Mouse (Mus musculus) megakaryocyte progenitor cell, adult 5-6 weeks (primary cell): ENCODE data around the gene Efna4. TPM values are rescaled to one million over a fixed set of nuclear protein-coding genes. Genes with fewer than 3 reads are reported as not detected.
A peak's percentile ranks its signal among the peaks of the same experiment; 100 is the strongest.

Source experiments
- ATAC-seq: replicated peaks from 2 replicates; pipeline ENCODE4 v1.8.0; 2016; ENCODE audit warnings: mild to moderate bottlenecking, moderate TSS enrichment, inconsistent platforms; ENCODE audit not compliant: poor library complexity
- total RNA-seq, 2 experiments: library from RNA; stranded (forward) in 1 of 2; stranded (reverse) in 1 of 2; fragments of 157-497, 149-512 nt in 1 of 2; fragments of 200-1000 nt in 1 of 2; gene quantifications; 2 replicates each; pipeline versions ENCODE4 v1.2.3 to v1.2.4; 2015 to 2017

Gene Efna4
- total RNA-seq, 2 experiments from 2014 or later = 0.64 TPM; not detected in 1

DNA sequence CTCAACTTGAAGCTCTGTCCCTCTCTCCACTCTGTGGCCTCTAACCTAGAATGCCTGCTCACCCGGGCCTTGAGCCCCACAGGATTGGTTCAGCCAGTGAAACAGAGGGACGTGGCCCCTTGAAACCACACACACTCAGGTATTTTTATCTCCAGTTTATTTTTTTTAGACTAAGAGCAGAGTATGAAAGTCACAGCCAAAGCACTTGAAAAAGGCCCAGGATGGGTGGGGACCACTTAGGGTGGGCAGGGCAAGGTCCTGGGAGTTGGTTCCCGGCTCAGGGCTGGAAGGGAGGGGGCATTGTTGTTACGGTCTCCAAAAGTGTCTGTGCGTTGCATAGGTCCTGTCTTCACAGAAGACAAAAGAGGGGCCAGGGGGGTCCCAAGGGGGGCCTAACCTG lies 23.5 kb downstream of the Efna4 start:
- no peak for ATAC-seq

DNA sequence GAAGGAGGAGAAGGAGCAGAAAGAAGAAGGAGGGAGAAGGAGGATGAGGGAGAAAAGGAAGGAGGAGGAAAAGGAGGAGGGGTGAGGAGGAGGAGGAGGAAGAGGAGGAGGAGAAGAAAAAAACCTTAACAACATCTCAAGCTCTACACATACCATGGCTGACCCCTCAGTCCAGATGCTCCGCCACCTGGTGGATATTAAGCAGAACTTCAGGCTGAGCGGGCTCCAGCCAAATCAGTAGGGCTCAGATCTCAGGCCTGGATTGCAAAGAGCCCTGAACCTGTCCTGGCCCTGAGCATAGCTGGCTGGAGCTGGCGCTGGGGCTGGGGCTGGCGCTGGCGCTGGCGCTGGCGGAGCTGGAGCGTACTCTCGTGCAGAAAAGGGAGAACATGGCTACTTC lies 29.7 kb downstream of the Efna4 start:
- ATAC-seq = peak; percentile 94

DNA sequence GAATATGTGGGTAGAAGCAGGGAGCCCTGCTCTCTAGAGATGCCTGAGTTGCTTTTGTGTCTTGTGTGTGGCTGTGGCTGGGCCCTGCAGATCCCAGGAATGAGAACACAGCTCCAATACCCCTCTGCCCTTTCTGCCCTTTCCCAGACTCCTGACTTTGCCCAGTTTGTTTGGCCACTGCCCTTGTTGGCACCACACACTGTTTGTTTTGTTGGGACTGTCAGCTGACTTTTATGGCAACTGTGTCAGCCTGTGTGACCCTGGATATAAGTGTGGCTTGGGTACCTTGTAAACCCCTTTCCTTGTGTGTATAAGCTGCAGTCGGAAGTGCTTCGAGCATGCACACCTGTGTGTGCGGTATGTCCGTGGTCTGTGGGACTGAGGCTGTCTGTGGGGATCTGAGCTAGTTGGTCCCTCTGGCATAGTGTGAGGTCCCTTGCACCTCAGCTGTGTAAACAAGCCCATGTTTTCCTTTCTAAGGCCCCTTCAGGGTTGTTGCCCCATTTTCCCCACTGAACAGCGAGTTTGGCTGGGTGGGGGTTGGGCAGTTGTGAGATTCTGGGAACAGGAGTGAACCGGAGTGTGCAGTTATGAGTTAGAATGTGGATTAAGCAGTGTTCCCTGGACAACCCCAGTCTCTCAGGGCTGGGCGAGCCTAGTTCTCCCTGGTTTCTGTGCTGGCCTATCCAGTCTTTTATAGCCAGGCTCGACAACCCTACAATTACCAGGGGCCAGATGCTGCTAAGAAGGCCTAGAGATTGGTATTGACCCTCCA lies 32.1 kb downstream of the Efna4 start:
- ATAC-seq = no peak

DNA sequence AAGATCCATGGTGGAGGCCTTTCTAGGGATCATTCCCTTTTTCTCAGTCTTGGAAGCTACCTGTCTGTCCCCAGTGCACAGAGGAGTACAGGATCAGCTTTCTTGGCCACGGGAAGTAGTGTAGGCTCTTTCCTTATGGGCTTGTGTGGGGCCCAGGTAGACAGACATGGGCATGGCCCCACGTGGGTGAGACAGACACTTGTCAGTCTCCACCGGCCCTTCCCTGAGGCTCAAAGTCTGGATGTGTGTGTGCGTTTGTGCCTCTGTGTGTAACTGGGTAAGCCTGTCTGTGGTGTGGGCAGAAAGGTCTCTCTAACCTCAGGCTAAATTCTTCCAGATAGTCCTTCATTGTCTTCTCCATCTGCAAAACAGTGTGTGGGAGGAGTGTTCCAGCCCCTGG lies 32.7 kb downstream of the Efna4 start:
- ATAC-seq = no peak

DNA sequence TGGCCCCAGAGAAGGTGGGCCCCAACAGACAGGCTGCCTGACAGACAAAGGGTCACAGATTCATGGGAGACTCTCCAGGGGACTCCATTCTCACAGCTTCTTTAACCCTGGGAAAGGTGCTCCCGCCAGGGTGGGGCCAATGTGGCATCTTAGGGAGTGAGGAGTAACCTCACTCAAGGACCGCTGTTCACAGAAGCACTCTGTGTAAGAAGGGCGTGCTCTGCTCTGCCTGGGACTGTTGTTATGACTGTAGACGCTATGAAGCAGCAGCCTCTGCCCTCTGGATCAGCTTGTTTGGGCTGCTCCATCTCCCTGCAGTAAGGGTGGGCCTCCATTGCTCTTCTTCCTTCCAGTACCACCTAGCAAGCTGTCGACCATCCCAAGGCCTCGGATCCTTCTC lies 33.4 kb downstream of the Efna4 start:
- ATAC-seq = no peak

DNA sequence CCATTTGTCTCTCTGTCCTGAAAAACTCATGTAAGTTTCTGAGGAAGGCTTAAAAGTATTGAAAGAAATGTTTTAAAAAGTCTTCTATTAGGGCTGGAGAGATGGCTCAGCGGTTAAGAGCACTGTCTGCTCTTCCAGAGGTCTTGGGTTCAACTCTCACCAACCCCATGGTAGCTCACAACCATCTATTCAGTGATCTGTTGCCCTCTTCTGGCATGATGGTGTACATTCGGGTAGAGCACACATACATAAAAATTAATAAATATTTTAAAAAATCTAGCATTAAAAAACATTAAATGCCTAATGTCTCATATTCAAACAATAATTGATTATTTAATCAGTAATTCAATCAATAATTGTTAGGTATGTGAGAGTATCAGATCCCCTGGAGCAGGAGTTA lies 37.3 kb downstream of the Efna4 start:
- ATAC-seq = no peak

DNA sequence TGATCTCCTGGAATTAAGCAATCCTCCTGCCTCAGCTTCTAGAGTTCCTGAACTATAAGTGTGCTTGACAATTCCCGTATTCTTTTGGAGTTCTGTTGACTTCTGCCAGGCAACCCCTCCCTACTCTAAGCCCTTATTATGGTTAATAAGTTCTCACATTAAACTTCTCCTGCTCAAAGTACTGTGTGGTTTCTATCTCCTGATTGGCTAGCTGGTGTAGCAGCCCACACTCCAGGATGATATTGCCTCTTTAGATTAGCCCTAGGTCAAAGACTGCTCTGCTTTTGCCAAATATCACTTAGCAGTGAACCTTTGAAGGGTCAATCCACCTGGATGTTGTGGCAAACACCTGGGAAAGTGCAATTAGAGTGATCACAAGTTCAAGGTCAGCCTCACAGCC lies 37.8 kb downstream of the Efna4 start:
- ATAC-seq = no peak

DNA sequence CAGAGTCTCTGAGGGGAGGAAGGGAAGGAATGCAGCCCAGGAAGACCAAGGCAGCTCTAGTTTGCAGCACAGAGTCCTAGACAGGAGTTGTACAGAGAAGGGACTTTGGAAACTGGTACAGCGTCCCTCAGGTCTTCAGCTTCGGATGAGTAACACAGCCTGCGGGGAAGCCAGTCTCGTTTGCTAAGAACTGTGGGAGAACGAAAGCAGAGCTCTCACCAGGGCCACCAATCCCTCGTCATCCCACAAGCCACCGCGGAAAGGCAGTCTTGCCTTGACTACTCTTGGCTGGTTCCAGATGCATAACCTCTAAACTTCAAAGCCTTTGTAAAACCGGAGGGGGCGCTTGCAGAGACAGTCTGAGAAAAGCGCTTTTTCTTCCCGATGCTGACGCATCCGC lies 38.3 kb downstream of the Efna4 start:
- peak; percentile 20; the same call in 1 of the 2 replicates for ATAC-seq

DNA sequence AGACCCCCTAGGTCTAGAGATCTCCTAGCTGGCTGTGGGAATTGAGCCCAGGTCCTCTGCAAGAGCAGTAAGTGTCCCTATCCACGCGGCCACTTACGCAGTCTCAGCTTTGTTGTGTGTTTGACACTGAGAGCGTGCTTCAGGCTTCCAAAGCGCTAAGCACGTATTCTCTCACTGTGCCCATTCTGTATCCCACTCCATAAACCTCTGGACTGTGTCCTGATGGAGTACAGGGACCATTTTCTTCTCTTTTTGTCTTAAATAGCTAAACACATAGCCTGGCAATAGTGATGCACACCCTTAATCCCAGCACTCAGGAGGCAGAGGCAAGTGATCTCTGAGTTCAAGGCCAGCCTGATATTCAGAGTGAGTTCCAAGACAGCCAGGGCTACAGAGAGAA lies 38.9 kb downstream of the Efna4 start:
- no peak for ATAC-seq

DNA sequence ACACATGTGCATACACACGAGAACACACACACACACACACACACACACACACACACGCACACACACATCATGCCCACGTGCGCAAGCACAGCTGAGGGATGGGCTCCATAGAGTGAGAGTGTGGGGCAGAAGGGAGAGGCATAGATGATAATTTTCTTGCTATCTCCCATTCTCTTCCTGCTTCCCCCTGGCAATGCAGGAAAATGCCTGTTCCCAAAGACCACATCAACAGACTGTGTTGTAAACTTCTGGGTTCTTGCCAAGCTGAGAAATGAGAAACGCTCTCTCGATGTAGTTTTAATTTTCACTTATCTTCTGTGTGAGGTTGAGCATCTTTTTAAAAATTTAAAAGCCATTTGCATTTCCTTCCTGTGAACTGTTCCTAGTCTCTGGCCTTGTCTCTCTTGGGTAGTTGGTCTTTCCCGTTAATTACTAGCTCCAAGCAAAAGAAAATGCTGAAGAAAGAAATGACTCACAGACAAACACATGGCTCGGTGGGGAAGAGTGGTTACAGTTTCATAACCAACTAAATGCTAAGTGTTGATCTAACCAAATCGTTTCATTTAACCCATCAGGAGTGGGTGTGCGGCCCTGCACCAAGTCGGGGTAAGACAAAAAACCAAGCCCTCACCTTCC lies 40.9 kb downstream of the Efna4 start:
- ATAC-seq = no peak

DNA sequence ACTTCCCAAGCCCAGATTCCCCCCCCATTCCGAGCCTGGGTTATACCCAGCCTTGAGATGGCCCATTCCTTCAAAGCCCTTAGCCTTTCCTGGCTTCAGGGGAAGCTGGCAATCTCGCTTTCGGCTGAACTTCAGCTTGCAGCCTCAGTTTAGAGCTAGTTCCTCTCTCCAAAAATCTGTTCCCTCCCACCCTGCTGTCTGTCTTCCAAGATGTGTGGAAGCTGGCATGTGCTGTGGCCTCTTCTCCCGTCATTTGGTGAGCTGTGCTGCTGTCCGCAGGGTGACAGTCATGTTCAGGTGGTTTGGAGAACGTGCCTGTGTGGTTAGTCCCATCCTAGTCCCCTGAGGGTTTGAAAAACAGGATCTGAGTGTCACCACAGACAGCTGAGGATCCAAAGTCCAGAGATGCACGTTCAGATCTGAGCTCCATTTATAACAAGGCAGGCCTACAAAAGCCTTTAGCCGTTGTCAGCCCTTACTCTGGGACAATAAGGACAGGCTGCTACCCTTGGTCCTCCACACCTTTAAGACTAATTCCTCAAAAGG lies 42.1 kb downstream of the Efna4 start:
- ATAC-seq = no peak

DNA sequence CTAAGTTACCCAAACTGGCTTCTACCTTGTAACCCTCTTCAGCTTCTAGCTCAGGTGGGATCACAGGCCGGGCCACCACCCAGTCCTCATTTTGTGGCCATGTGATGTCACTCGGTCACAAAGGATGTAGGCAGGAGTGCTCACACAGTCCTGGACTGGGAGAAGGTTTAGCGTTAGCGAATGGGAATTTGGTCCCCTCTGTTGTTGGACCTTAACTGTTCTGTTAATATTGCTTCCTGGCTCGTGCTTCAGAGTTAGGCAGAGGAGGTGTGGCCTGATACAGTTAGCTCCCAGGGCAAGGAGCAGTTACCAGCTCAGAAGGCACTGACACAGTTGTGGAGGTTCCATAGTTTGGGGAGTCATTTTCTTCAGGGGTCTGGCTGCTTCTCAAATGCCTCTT lies 43.6 kb downstream of the Efna4 start:
- ATAC-seq = no peak

DNA sequence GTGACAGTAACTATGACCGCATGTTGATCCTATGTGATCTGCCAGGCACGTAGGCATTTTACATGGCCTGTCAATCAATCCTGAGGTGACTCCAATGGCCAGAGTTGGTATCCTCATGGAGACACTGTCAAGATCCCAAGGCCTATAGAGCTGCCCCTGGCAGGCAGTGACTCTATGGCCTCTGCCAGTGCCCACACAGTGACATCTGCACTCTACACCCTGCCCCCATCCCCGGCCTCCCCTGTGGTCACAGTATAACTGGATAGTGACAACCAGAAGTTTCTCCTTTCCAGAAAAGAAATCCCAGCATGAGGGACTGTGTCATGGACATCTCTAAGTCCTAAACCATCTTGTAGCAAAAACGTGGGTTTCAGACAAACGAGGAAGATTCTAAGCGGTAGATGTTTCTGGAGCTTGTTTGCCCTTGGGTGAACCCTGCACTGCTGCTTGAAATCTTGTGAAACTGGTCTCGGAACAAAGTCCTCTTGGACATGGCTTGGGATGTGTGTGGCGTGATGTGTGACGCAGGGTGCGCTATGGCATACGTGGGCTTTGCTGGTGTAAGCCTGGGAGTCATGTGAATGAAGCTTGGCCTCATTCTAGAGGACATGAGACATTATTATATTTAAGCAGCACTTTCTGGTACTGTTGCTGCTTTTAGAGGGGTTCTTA lies 44.4 kb downstream of the Efna4 start:
- no peak for ATAC-seq

DNA sequence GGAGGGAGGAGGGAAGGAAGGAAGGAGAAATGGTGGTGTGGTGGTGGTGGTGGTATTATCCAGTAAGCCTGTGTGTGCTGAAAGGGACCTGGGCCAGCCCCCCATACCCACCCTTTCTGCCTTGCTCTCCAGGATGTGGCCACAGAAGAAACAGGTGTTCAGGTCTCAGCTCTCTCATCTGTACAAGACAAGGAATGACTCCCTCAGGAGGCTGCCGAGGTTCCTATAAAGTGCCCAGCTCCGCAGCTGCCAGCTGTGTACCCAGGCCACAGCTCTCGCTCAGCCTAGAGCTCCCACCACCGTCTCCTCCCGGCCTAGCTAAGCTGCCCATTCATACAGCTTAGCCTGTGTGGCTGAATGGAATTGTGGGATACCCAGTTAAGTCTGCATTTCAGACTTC lies 45.5 kb downstream of the Efna4 start:
- ATAC-seq = no peak

DNA sequence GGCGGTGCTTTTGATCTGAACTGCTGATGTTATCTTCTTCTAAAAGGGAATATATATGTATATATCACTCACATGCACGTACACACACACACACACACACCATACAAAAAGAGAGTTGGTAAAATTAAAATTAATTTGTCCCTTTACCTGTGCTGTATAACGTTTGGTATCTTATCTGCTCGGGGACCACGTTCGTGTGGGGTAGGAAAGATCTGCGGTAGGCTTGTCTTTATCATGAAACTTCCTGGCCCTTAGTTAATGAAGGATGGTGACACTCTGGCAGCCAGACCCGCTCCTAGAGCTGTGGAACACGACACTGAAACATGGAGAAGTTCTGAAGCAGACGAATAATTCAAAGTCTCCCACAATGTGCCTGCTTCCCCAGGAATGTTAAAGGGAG lies 46.0 kb downstream of the Efna4 start:
- ATAC-seq = no peak

DNA sequence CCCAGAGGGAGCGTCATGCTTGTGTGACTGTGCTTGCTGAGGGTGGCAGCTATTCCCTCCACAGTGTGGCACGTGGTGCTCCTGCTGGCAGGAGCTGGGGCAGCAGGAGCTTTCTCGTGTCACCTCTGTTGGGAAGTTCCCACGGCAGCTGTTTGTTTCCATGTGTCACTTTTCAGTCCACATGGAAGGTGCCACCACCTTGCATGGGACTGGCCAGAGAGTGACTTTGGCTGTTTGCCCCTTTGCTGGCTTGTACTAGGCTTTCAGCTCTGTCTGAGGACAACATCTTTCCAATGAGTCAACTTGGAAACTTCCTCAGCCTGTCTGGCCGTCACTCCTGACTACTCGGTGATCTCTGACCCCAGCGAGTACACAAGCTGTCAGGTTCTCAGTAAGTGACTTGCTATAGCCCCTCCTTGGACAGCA lies 49.3 kb downstream of the Efna4 start:
- no peak for ATAC-seq

DNA sequence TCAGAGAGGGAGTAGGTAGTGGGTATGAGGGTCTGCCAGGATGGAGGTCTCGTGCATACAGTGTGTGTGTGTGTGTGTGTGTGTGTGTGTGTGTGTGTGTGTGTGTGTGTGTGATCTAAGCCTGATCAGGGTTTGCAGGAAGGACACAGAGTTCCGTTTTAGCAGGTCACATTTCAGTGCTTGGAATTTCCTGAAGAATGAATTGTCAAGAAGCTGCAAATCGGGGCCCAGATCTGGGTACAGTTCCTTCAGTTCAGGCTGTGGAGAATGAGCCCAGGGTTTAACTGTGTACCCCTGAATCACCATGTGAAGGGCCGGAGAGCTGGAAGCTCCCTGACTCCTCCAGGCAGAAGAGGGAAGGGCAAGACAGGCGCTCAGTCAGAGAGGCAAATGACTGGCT lies 50.5 kb downstream of the Efna4 start:
- ATAC-seq = no peak

DNA sequence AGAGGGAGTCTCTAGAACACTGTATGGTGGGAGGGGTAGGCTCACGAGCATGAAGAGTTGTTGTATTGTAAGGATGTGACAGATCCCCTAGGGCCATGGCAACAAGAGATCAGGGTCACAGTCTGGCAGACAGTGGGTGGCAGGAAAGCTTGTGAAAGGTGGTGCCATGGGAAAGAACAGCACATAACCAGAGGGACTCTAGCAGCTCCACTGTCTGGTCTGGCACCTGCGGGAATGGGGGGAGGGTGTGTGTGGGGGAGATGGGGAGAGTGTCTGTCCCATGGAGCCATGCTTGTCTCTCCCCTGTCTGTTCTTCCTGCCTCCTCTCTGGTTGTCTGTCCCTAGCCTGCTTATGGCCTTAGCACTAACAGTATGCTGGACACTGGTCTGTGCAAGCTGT lies 52.3 kb downstream of the Efna4 start:
- no peak for ATAC-seq

DNA sequence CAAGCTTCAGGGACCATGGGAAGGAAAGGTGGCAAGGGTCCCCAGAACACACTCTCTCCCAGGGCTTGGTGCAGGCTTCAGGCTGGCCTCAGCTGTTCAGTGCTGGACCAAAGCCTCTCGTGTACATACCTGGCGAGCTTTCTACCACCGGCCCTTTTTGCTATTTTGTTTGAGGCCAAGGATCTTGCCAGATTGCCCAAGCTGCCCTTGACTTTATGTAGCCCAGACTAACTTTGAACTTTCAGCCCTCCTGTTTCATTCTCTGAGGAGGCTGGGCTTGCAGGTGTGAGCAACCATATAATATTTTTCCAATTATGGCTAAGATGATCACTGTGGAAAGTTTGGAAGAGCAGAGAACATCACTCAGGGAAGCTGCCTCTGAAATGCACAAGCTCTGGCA lies 53.6 kb downstream of the Efna4 start:
- no peak for ATAC-seq
